ENCODE assay signal across 8 mouse cellular contexts in the genomic region with DNA sequence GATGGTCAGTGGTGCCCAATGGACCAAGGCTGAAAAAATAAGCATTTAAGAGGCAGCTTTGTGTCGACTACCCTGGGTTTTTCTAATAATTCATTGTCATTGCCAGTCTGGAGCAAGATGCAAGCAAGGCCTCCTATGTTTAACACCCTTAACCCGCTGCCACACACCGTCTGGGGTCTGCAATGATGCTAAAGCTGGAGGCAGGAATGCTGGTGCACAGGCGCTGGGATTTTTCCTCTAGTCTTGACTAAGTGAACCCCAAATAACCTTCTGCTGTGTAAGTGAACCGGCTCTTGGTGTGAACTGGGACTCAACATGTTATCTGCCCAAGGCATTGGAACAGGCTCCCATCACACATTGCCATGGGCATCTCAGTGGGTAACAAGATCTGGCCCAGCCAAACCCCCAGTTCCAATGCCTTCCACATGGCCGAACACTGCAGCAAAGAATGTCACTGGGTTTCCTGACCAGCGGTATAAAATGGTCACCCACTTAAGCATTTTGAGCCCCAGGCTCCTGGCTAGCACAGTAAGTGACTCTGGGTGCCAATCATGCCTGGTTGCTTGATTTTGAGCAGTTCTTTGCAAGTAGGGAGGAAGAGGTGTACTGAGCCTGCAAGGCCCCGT.
DNase-seq lines count a peak whose midpoint lies in the region; ATAC-seq and TF ChIP-seq lines count a peak whose summit lies in the region.

No protein-coding gene starts in this region.

- in situ Hi-C loops in Patski (cut with MboI; ENCODE audit: low pct_unique_long_range_greater_than_20kb) = no loop called here

- 70% methylated on average over 8 of the region's 8 CpGs for WGBS in heart, embryonic 14.5 days
- 54% methylated on average over 8 of the region's 8 CpGs for WGBS in midbrain, embryonic 16.5 days

- no peak overlapping the region for H3K4me2 ChIP-seq in heart, embryonic 14.5 days (ENCODE audit: low read length)
- no peak overlapping the region for H3K4me2 ChIP-seq in midbrain, embryonic 16.5 days (ENCODE audit: low read length)

- POLR2A ChIA-PET in Patski (lab: Charles Lee) = no interaction called here

- no peak overlapping the region for H3K9ac ChIP-seq in heart, embryonic 14.5 days (ENCODE audit: low read length)
- H3K9ac ChIP-seq in midbrain, embryonic 16.5 days (ENCODE audit: low read depth, low read length) = peak overlapping the region; percentile 39; the same call in 1 of the 2 replicates

- no peaks in the 10 kb centered on the region for H3K27me3 ChIP-seq in heart, embryonic 14.5 days (ENCODE audit: control insufficient read depth, insufficient read depth, low read length)
- H3K27me3 ChIP-seq in Patski = no peaks in the 10 kb centered on the region
- no peaks in the 10 kb centered on the region for H3K27me3 ChIP-seq in midbrain, embryonic 16.5 days (ENCODE audit: control insufficient read depth, insufficient read depth, low read depth, low read length)

- peaks cover 22% of the 10 kb centered on the region in 2 experiments for H3K4me1 ChIP-seq in heart, embryonic 14.5 days (ENCODE audit: control insufficient read depth in 2 of 2, insufficient read depth in 2 of 2, low read length in 2 of 2)
- peaks cover 37% of the 10 kb centered on the region for H3K4me1 ChIP-seq in midbrain, embryonic 16.5 days (ENCODE audit: control insufficient read depth, insufficient read depth, low read length)

- no peak overlapping the region for H3K4me3 ChIP-seq in heart, embryonic 14.5 days (ENCODE audit: control insufficient read depth in 1 of 2, insufficient read depth in 1 of 2, low read depth in 1 of 2, low read length in 2 of 2)
- H3K4me3 ChIP-seq in midbrain, embryonic 16.5 days (ENCODE audit: low read depth, low read length) = no peak overlapping the region

- H3K9me3 ChIP-seq in heart, embryonic 14.5 days (ENCODE audit: control insufficient read depth, low read length) = no peaks in the 10 kb centered on the region
- H3K9me3 ChIP-seq in midbrain, embryonic 16.5 days (replicated peaks; ENCODE audit: control insufficient read depth, low read length, poor library complexity, severe bottlenecking) = no peaks in the 10 kb centered on the region

- ATAC-seq in heart, embryonic 14.5 days (ENCODE audit: insufficient number of reproducible peaks, insufficient read depth, low FRiP score, low read depth) = no peak
- ATAC-seq in Patski = peak; percentile 31
- no peak for ATAC-seq in midbrain, embryonic 16.5 days
- no peak for ATAC-seq in frontal cortex, adult (ENCODE audit: low TSS enrichment)

- CTCF ChIA-PET in Patski (lab: Charles Lee) = no interaction called here

- TF ChIP-seq CTCF in Patski (IDR thresholded peaks at IDR 0.05) = no peak

- H3K36me3 ChIP-seq in heart, embryonic 14.5 days (ENCODE audit: control insufficient read depth, insufficient read depth, low read length) = no peaks in the 10 kb centered on the region
- no peaks in the 10 kb centered on the region for H3K36me3 ChIP-seq in midbrain, embryonic 16.5 days (ENCODE audit: control insufficient read depth, insufficient read depth, low read length)

- H3K27ac ChIP-seq in heart, embryonic 14.5 days (replicated peaks in 1 of 2; ENCODE audit: control insufficient read depth in 1 of 2, insufficient read depth in 1 of 2, low read depth in 2 of 2, low read length in 2 of 2) = peak overlapping the region; percentile 40 to 47; a peak in 3 of 4 replicates
- peak overlapping the region; percentile 91 for H3K27ac ChIP-seq in midbrain, embryonic 16.5 days (ENCODE audit: low read length)

- DNase-seq in heart, adult 8-10 months (ENCODE audit: low spot score) = no peak
- no peak for DNase-seq in Patski (ENCODE audit: low read depth, low spot score)
- peak; percentile 51 for DNase-seq in forelimb bud, embryonic 11.5 days (ENCODE audit: low read depth, low spot score)
- no peak for DNase-seq in spleen, postnatal 14 days (ENCODE audit: low spot score in 2 of 2)
- DNase-seq in thymus, postnatal 10 days (ENCODE audit: low spot score in 2 of 2) = no peak
